Mouse (Mus musculus) liver, embryonic 12.5 days (tissue): ENCODE measurements at regions not wholly inside any gene's neighbourhood (a gene's known extent, or its start where the extent isn't known, plus 50 kb on each side); places are given as distances from the start of the nearest gene placed in this dataset.
"Not testable (repeated sequence)": the region's sequence is repeated elsewhere in the genome, so short reads cannot be mapped to it uniquely, and the experiment has no call there.

Experiments
- ATAC-seq: fragments of 200-750 bp; cut with Nextera tagmentation; 2 replicates; pipeline ENCODE4 v1.8.0; 2017; ENCODE audit warnings: moderate number of reproducible peaks, mild to moderate bottlenecking, moderate library complexity
- H3K27ac ChIP-seq: fragments of 300-500 bp; sonication (generic); 2 replicates; pipeline ENCODE4 v1.5.1; 2016; ENCODE audit warnings: mild to moderate bottlenecking
- H3K27me3 ChIP-seq: fragments of 300-500 bp; sonication (generic); replicated peaks from 2 replicates; pipeline ENCODE4 v1.6.1; 2016; ENCODE audit warnings: mild to moderate bottlenecking, moderate library complexity
- H3K36me3 ChIP-seq: fragments of 300-500 bp; sonication (generic); 2 replicates; pipeline ENCODE4 v1.6.1; 2016; ENCODE audit warnings: mild to moderate bottlenecking, moderate library complexity
- H3K4me1 ChIP-seq: fragments of 300-500 bp; sonication (generic); 2 replicates; pipeline ENCODE4 v1.6.1; 2016
- H3K4me2 ChIP-seq: fragments of 300-500 bp; sonication (generic); 2 replicates; pipeline ENCODE4 v1.6.1; 2016; ENCODE audit warnings: mild to moderate bottlenecking, moderate library complexity
- H3K4me3 ChIP-seq: fragments of 300-500 bp; sonication (generic); 2 replicates; pipeline ENCODE4 v1.5.1; 2016; ENCODE audit warnings: mild to moderate bottlenecking, moderate library complexity
- H3K9ac ChIP-seq: fragments of 300-500 bp; sonication (generic); 2 replicates; pipeline ENCODE4 v1.6.1; 2016; ENCODE audit warnings: mild to moderate bottlenecking, moderate library complexity
- H3K9me3 ChIP-seq: fragments of 300-500 bp; sonication (generic); replicated peaks from 2 replicates; pipeline ENCODE4 v1.6.1; 2016; ENCODE audit warnings: mild to moderate bottlenecking, moderate library complexity
- WGBS: fragments of 180-500 bp; shearing (Covaris S2); methylation state at CpG from one replicate; pipeline ENCODE4 v1.1.7; 2016; ENCODE audit not compliant: insufficient replicate concordance; 5-methylcytosine and 5-hydroxymethylcytosine counted together

DNA sequence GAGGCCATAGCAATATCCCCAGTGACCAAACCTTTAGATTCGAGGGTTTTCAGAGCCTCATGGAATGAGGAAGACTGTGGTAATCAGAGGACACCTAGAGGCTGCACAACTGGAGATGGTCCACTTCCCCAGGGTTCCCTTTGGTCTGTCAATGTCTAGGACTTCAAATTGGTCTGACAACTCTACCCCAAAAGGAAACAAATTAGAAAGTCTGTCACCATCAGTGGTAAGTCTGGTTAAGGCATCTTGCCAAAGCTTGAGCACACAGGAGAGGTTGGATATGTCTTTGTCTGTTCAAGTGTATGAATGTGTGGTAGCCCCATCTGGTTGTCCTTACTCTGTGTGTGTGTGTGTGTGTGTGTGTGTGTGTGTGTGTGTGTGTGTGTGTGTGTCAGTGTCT is 494.3 kb upstream of the Tbl1xr1 start:
- Histone ChIP-seq H3K36me3 (no peaks in the 10 kb centered on the region), H3K9ac (no peak overlapping the region), H3K9me3 (no peaks in the 10 kb centered on the region), H3K4me2 (no peak overlapping the region), H3K27me3 (no peaks in the 10 kb centered on the region), H3K27ac (no peak overlapping the region), H3K4me3 (no peak overlapping the region), H3K4me1 (no peaks in the 10 kb centered on the region)
- 35% methylated on average over 1 of the region's 1 CpGs for WGBS
- no peak for ATAC-seq

GRCm38 (mm10) chr3:21585767-21586166 is 490.7 kb upstream of the Tbl1xr1 start:
- Histone ChIP-seq H3K36me3 (no peaks in the 10 kb centered on the region), H3K4me2 (no peak overlapping the region), H3K9me3 (no peaks in the 10 kb centered on the region), H3K27me3 (no peaks in the 10 kb centered on the region), H3K4me1 (no peaks in the 10 kb centered on the region), H3K4me3 (no peak overlapping the region), H3K9ac (no peak overlapping the region), H3K27ac (no peak overlapping the region)
- no peak for ATAC-seq
- WGBS, result 63% methylated on average over 3 of the region's 3 CpGs

DNA sequence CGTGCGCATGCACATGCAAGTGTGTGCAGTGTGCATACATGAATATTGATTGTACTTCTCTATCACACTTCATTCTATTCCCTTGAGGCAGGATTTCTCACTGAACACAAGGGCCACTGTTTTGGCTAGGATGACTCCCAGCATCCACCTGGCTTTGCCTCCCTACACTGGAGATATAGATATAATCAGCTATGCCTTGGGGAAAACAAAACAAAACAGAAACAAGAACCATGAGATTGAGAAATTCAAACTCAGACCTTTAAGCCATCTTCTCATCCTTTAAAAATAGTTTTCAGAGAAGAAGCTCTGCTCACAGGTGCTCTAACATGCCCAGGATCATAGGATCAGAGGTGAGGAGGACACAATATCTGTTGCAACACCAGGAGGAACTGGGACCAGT is 469.6 kb upstream of the Tbl1xr1 start:
- 94% methylated on average over 2 of the region's 2 CpGs for WGBS
- no peaks in the 10 kb centered on the region for H3K27me3 ChIP-seq
- no peaks in the 10 kb centered on the region for H3K9me3 ChIP-seq

GRCm38 (mm10) chr3:21610231-21610630 is 466.2 kb upstream of the Tbl1xr1 start:
- no peaks in the 10 kb centered on the region for H3K36me3 ChIP-seq
- no peak overlapping the region for H3K4me3 ChIP-seq
- WGBS, result 55% methylated on average over 2 of the region's 2 CpGs
- H3K9ac ChIP-seq, result no peak overlapping the region
- no peaks in the 10 kb centered on the region for H3K4me1 ChIP-seq
- no peak overlapping the region for H3K4me2 ChIP-seq
- H3K27ac ChIP-seq, result no peak overlapping the region
- no peak for ATAC-seq
- no peaks in the 10 kb centered on the region for H3K27me3 ChIP-seq
- no peaks in the 10 kb centered on the region for H3K9me3 ChIP-seq

More for the DNA sequence above, 469.6 kb upstream of the Tbl1xr1 start:
- Histone ChIP-seq H3K9ac (no peak overlapping the region), H3K27ac (no peak overlapping the region), H3K4me3 (no peak overlapping the region), H3K36me3 (no peaks in the 10 kb centered on the region), H3K4me1 (no peaks in the 10 kb centered on the region), H3K4me2 (no peak overlapping the region)
- no peak for ATAC-seq

GRCm38 (mm10) chr3:21621745-21622144 is 454.7 kb upstream of the Tbl1xr1 start:
- Histone ChIP-seq H3K9me3 (no peaks in the 10 kb centered on the region), H3K4me2 (no peak overlapping the region), H3K4me1 (no peaks in the 10 kb centered on the region), H3K27ac (no peak overlapping the region), H3K4me3 (no peak overlapping the region), H3K36me3 (no peaks in the 10 kb centered on the region), H3K9ac (no peak overlapping the region), H3K27me3 (no peaks in the 10 kb centered on the region)
- 60% methylated on average over 2 of the region's 2 CpGs for WGBS
- ATAC-seq, result no peak

- Histone ChIP-seq H3K9ac (no peak overlapping the region), H3K4me1 (no peaks in the 10 kb centered on the region), H3K4me2 (no peak overlapping the region), H3K27me3 (no peaks in the 10 kb centered on the region), H3K27ac (no peak overlapping the region), H3K9me3 (no peaks in the 10 kb centered on the region), H3K36me3 (no peaks in the 10 kb centered on the region), H3K4me3 (no peak overlapping the region)
- no peak for ATAC-seq
- WGBS, result 73% methylated on average over 2 of the region's 2 CpGs
Measured at GRCm38 (mm10) chr3:21625039-21625438, 451.4 kb upstream of the Tbl1xr1 start.

GRCm38 (mm10) chr3:21626029-21626428 is 450.4 kb upstream of the Tbl1xr1 start:
- Histone ChIP-seq H3K27ac (no peak overlapping the region), H3K4me1 (no peaks in the 10 kb centered on the region), H3K36me3 (no peaks in the 10 kb centered on the region), H3K9me3 (no peaks in the 10 kb centered on the region), H3K4me3 (no peak overlapping the region), H3K9ac (no peak overlapping the region), H3K4me2 (no peak overlapping the region), H3K27me3 (no peaks in the 10 kb centered on the region)
- ATAC-seq, result no peak
- 57% methylated on average over 3 of the region's 3 CpGs for WGBS

GRCm38 (mm10) chr3:21627048-21627447 is 449.4 kb upstream of the Tbl1xr1 start:
- H3K9ac ChIP-seq, H3K9me3 ChIP-seq, H3K4me2 ChIP-seq, H3K36me3 ChIP-seq, H3K27me3 ChIP-seq, H3K4me3 ChIP-seq, H3K4me1 ChIP-seq, ATAC-seq, H3K27ac ChIP-seq: not testable (repeated sequence)
- 68% methylated on average over 2 of the region's 2 CpGs for WGBS

DNA sequence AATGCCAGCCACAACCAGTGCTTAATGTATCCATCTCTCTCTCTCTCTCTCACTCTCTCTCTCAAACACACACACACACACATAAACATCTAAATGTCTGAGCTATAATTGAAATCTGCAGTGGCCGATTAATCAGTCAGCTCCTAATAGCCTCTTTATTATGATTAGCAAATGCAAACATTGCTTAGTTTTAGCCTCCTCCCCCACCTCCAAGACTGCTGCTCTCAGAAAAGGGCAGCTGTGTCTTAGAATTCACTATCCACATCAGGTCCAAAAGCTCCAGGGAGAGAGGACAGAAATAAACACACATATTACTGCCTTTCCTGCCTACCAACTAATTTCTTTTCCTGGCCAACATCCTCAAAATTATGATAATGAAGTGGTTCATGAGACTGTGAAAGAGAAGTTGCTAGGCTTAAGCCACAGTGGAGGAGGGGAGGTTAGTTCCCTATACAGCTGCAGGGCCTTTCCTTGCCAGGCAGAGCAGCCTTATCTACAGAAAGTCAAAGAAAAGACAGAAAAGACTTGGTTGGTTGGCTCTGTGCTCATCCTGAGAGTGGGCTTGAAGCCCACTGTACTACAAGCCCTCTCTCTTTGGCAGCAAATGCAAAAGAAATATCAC is 442.7 kb upstream of the Tbl1xr1 start:
- H3K9me3 ChIP-seq, result no peaks in the 10 kb centered on the region
- no peak for ATAC-seq
- H3K9ac ChIP-seq, result no peak overlapping the region
- H3K36me3 ChIP-seq, result no peaks in the 10 kb centered on the region
- H3K4me2 ChIP-seq, result no peak overlapping the region
- no peak overlapping the region for H3K27ac ChIP-seq
- no peak overlapping the region for H3K4me3 ChIP-seq
- WGBS, result 40% methylated on average over 1 of the region's 1 CpGs
- no peaks in the 10 kb centered on the region for H3K27me3 ChIP-seq
- H3K4me1 ChIP-seq, result no peaks in the 10 kb centered on the region

DNA sequence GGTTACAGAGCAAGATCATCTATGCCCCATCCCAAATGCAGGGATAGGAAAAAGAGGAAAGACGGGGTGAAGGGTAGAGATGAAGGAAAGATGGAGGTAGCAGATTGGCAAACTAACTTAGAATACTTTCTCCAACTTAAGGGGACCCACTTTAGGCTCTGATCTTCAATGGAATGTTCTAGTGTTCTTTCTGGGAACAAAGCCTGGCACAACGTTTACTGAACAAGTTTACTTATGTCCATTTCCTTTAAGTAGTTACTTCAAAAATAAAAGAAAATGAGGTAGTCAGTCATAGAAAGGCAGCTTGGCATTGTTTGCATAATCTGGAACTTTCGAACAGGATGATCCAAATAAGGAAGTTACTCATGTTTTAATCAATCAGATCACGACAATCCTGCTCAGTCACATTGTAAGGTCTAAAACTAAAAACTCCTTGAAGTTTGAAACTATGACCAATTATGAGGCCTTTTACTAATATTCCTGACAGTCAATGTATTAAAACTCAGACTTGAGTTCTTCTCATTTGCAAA is 441.7 kb upstream of the Tbl1xr1 start:
- no peak for ATAC-seq
- Histone ChIP-seq H3K27ac (no peak overlapping the region), H3K4me1 (no peaks in the 10 kb centered on the region), H3K36me3 (no peaks in the 10 kb centered on the region), H3K4me3 (no peak overlapping the region), H3K4me2 (no peak overlapping the region), H3K27me3 (no peaks in the 10 kb centered on the region), H3K9me3 (no peaks in the 10 kb centered on the region), H3K9ac (no peak overlapping the region)
- 52% methylated on average over 4 of the region's 4 CpGs for WGBS

DNA sequence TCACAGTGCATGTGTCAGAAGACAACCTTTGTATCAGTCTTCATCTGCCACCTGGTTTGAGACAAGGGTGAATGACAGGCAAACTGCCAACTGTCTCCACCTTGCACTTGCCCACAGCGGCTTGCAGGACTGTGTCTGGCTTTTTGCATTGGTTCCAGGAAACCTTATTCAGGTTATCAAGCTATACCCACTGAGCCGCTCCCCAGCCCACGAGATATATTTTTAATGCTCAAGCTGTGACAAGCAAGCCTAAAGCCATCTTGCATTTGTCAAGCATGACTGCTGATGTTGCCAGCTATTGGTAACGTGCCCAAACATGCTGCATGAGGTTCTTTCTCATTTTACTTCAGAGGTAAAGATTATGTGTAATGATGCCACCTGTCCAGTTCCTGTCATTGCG is 437.6 kb upstream of the Tbl1xr1 start:
- Histone ChIP-seq H3K9me3 (no peaks in the 10 kb centered on the region), H3K27me3 (no peaks in the 10 kb centered on the region), H3K4me2 (no peak overlapping the region), H3K4me1 (no peaks in the 10 kb centered on the region), H3K9ac (no peak overlapping the region), H3K27ac (no peak overlapping the region), H3K36me3 (no peaks in the 10 kb centered on the region), H3K4me3 (no peak overlapping the region)
- 66% methylated on average over 5 of the region's 5 CpGs for WGBS
- ATAC-seq, result no peak

GRCm38 (mm10) chr3:21639576-21639975 is 436.9 kb upstream of the Tbl1xr1 start:
- H3K9me3 ChIP-seq, result no peaks in the 10 kb centered on the region
- no peaks in the 10 kb centered on the region for H3K4me1 ChIP-seq
- H3K9ac ChIP-seq, result no peak overlapping the region
- H3K4me3 ChIP-seq, result no peak overlapping the region
- H3K36me3 ChIP-seq, result no peaks in the 10 kb centered on the region
- 44% methylated on average over 5 of the region's 5 CpGs for WGBS
- no peak overlapping the region for H3K27ac ChIP-seq
- no peak overlapping the region for H3K4me2 ChIP-seq
- H3K27me3 ChIP-seq, result no peaks in the 10 kb centered on the region
- no peak for ATAC-seq

- Histone ChIP-seq H3K4me2 (no peak overlapping the region), H3K9ac (no peak overlapping the region), H3K27me3 (no peaks in the 10 kb centered on the region), H3K4me1 (no peaks in the 10 kb centered on the region), H3K27ac (no peak overlapping the region), H3K9me3 (no peaks in the 10 kb centered on the region), H3K36me3 (no peaks in the 10 kb centered on the region), H3K4me3 (no peak overlapping the region)
- no peak for ATAC-seq
- WGBS, result 34% methylated on average over 2 of the region's 2 CpGs
Measured at GRCm38 (mm10) chr3:21644086-21644485, 432.4 kb upstream of the Tbl1xr1 start.
